Mouse (Mus musculus) naive thymus-derived CD4-positive, alpha-beta T cell, adult 2 months (primary cell): ENCODE results near the gene Cd248.
"Not testable (repeated sequence)": the region's sequence is repeated elsewhere in the genome, so short reads cannot be mapped to it uniquely, and the experiment has no call there.

ENCODE experiments used
- DNase-seq: peaks from one replicate; pipeline ENCODE4 v3.0.0-alpha.2; 2011; ENCODE audit warnings: low read depth

Gene Cd248

GRCm38 (mm10) chr19:5079279-5079678 lies 11.4 kb downstream of the Cd248 start:
- no peak for DNase-seq

- DNase-seq = no peak
Measured at GRCm38 (mm10) chr19:5082005-5082404, 14.1 kb downstream of the Cd248 start.

- no peak for DNase-seq
Measured at GRCm38 (mm10) chr19:5082596-5082995, 14.7 kb downstream of the Cd248 start.

- DNase-seq = no peak
Measured at GRCm38 (mm10) chr19:5083961-5084833, 16.3 kb downstream of the Cd248 start.

- DNase-seq = no peak
Measured at GRCm38 (mm10) chr19:5084834-5085144, 16.9 kb downstream of the Cd248 start.

- no peak for DNase-seq
Measured at GRCm38 (mm10) chr19:5085145-5085863, 17.4 kb downstream of the Cd248 start, which contains the start of gene Tmem151a. Tmem151a (minus strand) TSS chr19:5085531.

GRCm38 (mm10) chr19:5086533-5086932 lies 18.7 kb downstream of the Cd248 start:
- DNase-seq = not testable (repeated sequence)

GRCm38 (mm10) chr19:5087884-5088728 lies 20.2 kb downstream of the Cd248 start, which contains the start of gene Yif1a:
Yif1a (plus strand) TSS chr19:5088538.
- DNase-seq = peak; percentile 98

GRCm38 (mm10) chr19:5089324-5089723 lies 21.4 kb downstream of the Cd248 start:
- DNase-seq = no peak

- DNase-seq = no peak
Measured at GRCm38 (mm10) chr19:5092083-5092482, 24.2 kb downstream of the Cd248 start.

GRCm38 (mm10) chr19:5093481-5094242 lies 25.8 kb downstream of the Cd248 start:
- DNase-seq = no peak

GRCm38 (mm10) chr19:5094243-5094632 lies 26.4 kb downstream of the Cd248 start:
- DNase-seq = peak; percentile 89

GRCm38 (mm10) chr19:5094746-5095417 lies 27.0 kb downstream of the Cd248 start:
- no peak for DNase-seq

- no peak for DNase-seq
Measured at GRCm38 (mm10) chr19:5095887-5096474, 28.1 kb downstream of the Cd248 start.

GRCm38 (mm10) chr19:5097521-5098362 lies 29.9 kb downstream of the Cd248 start:
- DNase-seq = no peak

GRCm38 (mm10) chr19:5098363-5099143 lies 30.7 kb downstream of the Cd248 start, which contains the start of gene Cnih2:
Cnih2 (minus strand) TSS chr19:5098521.
- DNase-seq = peak; percentile 64

GRCm38 (mm10) chr19:5106074-5106473 lies 38.2 kb downstream of the Cd248 start:
- peak; percentile 46 for DNase-seq

GRCm38 (mm10) chr19:5106731-5107191 lies 38.9 kb downstream of the Cd248 start, which contains the start of gene Rab1b:
Rab1b (minus strand) TSS chr19:5107072.
- DNase-seq = peak; percentile 99
